Mouse (Mus musculus) stomach, postnatal 0 days (tissue): Measurements from ENCODE around the gene Katnal1. TPM values are rescaled to one million over a fixed set of nuclear protein-coding genes. Genes with fewer than 3 reads are reported as not detected.

Experiments
- ATAC-seq: fragments of 200-750 bp; cut with Nextera tagmentation; 2 replicates; pipeline ENCODE4 v1.8.0; 2017; ENCODE audit not compliant: low FRiP score, low TSS enrichment
- DNase-seq: peaks from one replicate; pipeline ENCODE4 v3.0.0-alpha.2; 2016; ENCODE audit warnings: low spot score
- H3K27ac ChIP-seq: fragments of 300-500 bp; sonication (generic); replicated peaks from 2 replicates; pipeline ENCODE4 v1.5.1; 2014; ENCODE audit warnings: mild to moderate bottlenecking, control low read depth
- H3K27me3 ChIP-seq: fragments of 300-500 bp; sonication (generic); 2 replicates; pipeline ENCODE4 v1.6.1; 2014; ENCODE audit warnings: low read length; ENCODE audit not compliant: control insufficient read depth, insufficient read depth
- H3K36me3 ChIP-seq: fragments of 300-500 bp; sonication (generic); 2 replicates; pipeline ENCODE4 v1.6.1; 2014; ENCODE audit warnings: low read length, mixed read lengths; ENCODE audit not compliant: control insufficient read depth, insufficient read depth
- H3K4me1 ChIP-seq: fragments of 300-500 bp; sonication (generic); replicated peaks from 2 replicates; pipeline ENCODE4 v1.6.1; 2014; ENCODE audit warnings: antibody characterized with exemption; ENCODE audit not compliant: control insufficient read depth, insufficient read depth
- H3K4me2 ChIP-seq: fragments of 300-500 bp; sonication (generic); replicated peaks from 2 replicates; pipeline ENCODE4 v1.6.1; 2014; ENCODE audit warnings: low read depth, mild to moderate bottlenecking, control low read depth, moderate library complexity
- H3K4me3 ChIP-seq: fragments of 300-500 bp; sonication (generic); 2 replicates; pipeline ENCODE4 v1.5.1; 2014; ENCODE audit warnings: low read depth, low read length, control low read depth
- H3K9ac ChIP-seq: fragments of 300-500 bp; sonication (generic); 2 replicates; pipeline ENCODE4 v1.6.1; 2014; ENCODE audit warnings: mild to moderate bottlenecking, low read length, control low read depth, mixed read lengths
- H3K9me3 ChIP-seq: fragments of 300-500 bp; sonication (generic); 2 replicates; pipeline ENCODE4 v1.6.1; 2016; ENCODE audit warnings: low read length; ENCODE audit not compliant: control insufficient read depth
- CTCF ChIP-seq: IDR thresholded peaks from 2 replicates; pipeline ENCODE4 v1.5.1; 2016; ENCODE audit warnings: antibody characterized with exemption, low read depth, mild to moderate bottlenecking, moderate library complexity
- EP300 ChIP-seq: optimal IDR thresholded peaks from 2 replicates; pipeline ENCODE3; 2016; ENCODE audit warnings: antibody characterized with exemption
- WGBS: fragments of 180-500 bp; shearing (Covaris S2); extraction: QIAGEN DNeasy Blood & Tissue Kit; methylation state at CpG from one replicate; pipeline ENCODE4 v1.1.7; 2014; 5-methylcytosine and 5-hydroxymethylcytosine counted together
- polyA plus RNA-seq: library from polyadenylated mRNA; unstranded; fragments of >200 nt; fragmentation: Nextera tagmentation; extraction: Ambion mirVana; gene quantifications from 2 replicates; pipeline ENCODE4 v1.2.1, GENCODE M21; 2015

Gene Katnal1
- polyA plus RNA-seq, 1 experiment from 2014 or later, result 4.1 TPM

- Histone ChIP-seq H3K36me3 (no peaks in the 10 kb centered on the region), H3K4me3 (no peak overlapping the region), H3K4me1 (no peaks in the 10 kb centered on the region), H3K9me3 (no peaks in the 10 kb centered on the region), H3K27ac (no peak overlapping the region), H3K27me3 (no peaks in the 10 kb centered on the region), H3K4me2 (no peak overlapping the region), H3K9ac (no peak overlapping the region)
- WGBS, result 83% methylated on average over 2 of the region's 2 CpGs
- DNase-seq (no peak), ATAC-seq (no peak)
- TF ChIP-seq CTCF (no peak), EP300 (no peak)
Observed at GRCm38 (mm10) chr5:148945735-148946134, 16.6 kb upstream of the Katnal1 start.

GRCm38 (mm10) chr5:148944024-148944423 is 14.9 kb upstream of the Katnal1 start:
- DNase-seq (no peak), ATAC-seq (no peak)
- no peak overlapping the region for H3K4me3 ChIP-seq
- no peak overlapping the region for H3K27ac ChIP-seq
- H3K36me3 ChIP-seq, result no peaks in the 10 kb centered on the region
- H3K9ac ChIP-seq, result no peak overlapping the region
- no peak overlapping the region; the same call in 1 of the 2 replicates for H3K4me2 ChIP-seq
- no peaks in the 10 kb centered on the region for H3K27me3 ChIP-seq
- H3K9me3 ChIP-seq, result no peaks in the 10 kb centered on the region
- no peaks in the 10 kb centered on the region for H3K4me1 ChIP-seq
- TF ChIP-seq EP300 (no peak), CTCF (no peak)
- 35% methylated on average over 8 of the region's 8 CpGs for WGBS

DNA sequence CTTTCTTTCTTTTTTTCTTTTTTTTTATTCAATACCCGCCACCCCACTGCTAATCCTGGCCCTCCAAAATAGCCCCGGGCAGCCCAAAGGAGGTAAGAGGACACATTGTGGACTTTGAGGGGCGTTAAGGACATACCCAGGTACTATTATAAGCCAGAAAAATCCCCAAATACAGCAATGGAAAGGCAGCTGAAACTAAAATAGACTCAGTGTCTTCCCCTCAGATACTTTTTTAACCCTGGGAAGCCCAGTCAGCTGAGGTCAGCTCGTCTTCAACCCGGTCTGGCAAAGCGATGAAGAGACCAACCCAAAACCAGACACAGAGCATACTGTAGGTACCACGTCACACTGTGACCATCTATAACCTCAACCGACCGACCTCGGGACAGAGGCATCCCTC is 14.3 kb upstream of the Katnal1 start:
- TF ChIP-seq CTCF, result no peak
- no peak for TF ChIP-seq EP300
- no peak for ATAC-seq

GRCm38 (mm10) chr5:148942957-148943356 is 13.8 kb upstream of the Katnal1 start:
- H3K4me1 ChIP-seq, result no peaks in the 10 kb centered on the region
- no peaks in the 10 kb centered on the region for H3K9me3 ChIP-seq
- 0 out of 2 replicates have a peak, but pooled peaks have one; percentile 16 for TF ChIP-seq CTCF
- no peak for TF ChIP-seq EP300
- no peak overlapping the region for H3K4me2 ChIP-seq
- DNase-seq (no peak), ATAC-seq (no peak)
- WGBS, result 79% methylated on average over 11 of the region's 11 CpGs
- no peak overlapping the region for H3K27ac ChIP-seq
- no peak overlapping the region for H3K4me3 ChIP-seq
- no peaks in the 10 kb centered on the region for H3K36me3 ChIP-seq
- H3K27me3 ChIP-seq, result no peaks in the 10 kb centered on the region
- no peak overlapping the region for H3K9ac ChIP-seq

More for the DNA sequence above, 14.3 kb upstream of the Katnal1 start:
- Histone ChIP-seq H3K27me3 (no peaks in the 10 kb centered on the region), H3K27ac (no peak overlapping the region), H3K4me3 (no peak overlapping the region), H3K4me2 (no peak overlapping the region; the same call in 1 of the 2 replicates), H3K4me1 (no peaks in the 10 kb centered on the region), H3K9ac (no peak overlapping the region), H3K36me3 (no peaks in the 10 kb centered on the region), H3K9me3 (no peaks in the 10 kb centered on the region)
- 69% methylated on average over 10 of the region's 10 CpGs for WGBS
- DNase-seq, result no peak

GRCm38 (mm10) chr5:148942305-148942704 is 13.2 kb upstream of the Katnal1 start:
- DNase-seq, result no peak
- H3K9me3 ChIP-seq, result no peaks in the 10 kb centered on the region
- no peak for ATAC-seq
- H3K4me2 ChIP-seq, result no peak overlapping the region
- no peak overlapping the region for H3K9ac ChIP-seq
- H3K36me3 ChIP-seq, result no peaks in the 10 kb centered on the region
- 96% methylated on average over 6 of the region's 6 CpGs for WGBS
- no peak overlapping the region for H3K27ac ChIP-seq
- no peaks in the 10 kb centered on the region for H3K27me3 ChIP-seq
- H3K4me1 ChIP-seq, result no peaks in the 10 kb centered on the region
- TF ChIP-seq CTCF (peak; percentile 60), EP300 (no peak)
- H3K4me3 ChIP-seq, result no peak overlapping the region

GRCm38 (mm10) chr5:148941867-148942266 is 12.7 kb upstream of the Katnal1 start:
- TF ChIP-seq EP300 (no peak), CTCF (no peak)
- Histone ChIP-seq H3K27me3 (no peaks in the 10 kb centered on the region), H3K4me1 (no peaks in the 10 kb centered on the region), H3K4me2 (no peak overlapping the region), H3K36me3 (no peaks in the 10 kb centered on the region), H3K9ac (no peak overlapping the region), H3K27ac (no peak overlapping the region), H3K4me3 (no peak overlapping the region), H3K9me3 (no peaks in the 10 kb centered on the region)
- no peak for ATAC-seq
- no peak for DNase-seq
- WGBS, result 74% methylated on average over 10 of the region's 10 CpGs
